Mouse (Mus musculus): ENCODE measurements around the gene Wipf2.
"Not testable (repeated sequence)": the region's sequence is repeated elsewhere in the genome, so short reads cannot be mapped to it uniquely, and the experiment has no call there.

- TF ChIP-seq POLR2A (IDR thresholded peaks at IDR 0.05; ENCODE audit: borderline replicate concordance, extremely low read depth, low read depth, low read length) = not testable (repeated sequence)
- peak; percentile 64 for TF ChIP-seq CTCF (IDR thresholded peaks at IDR 0.05; ENCODE audit: insufficient read depth, low read length)
Measured at GRCm38 (mm10) chr11:98921813-98922212, 58.4 kb downstream of the Wipf2 start.
